9 mouse cellular contexts compared by ENCODE assay signal in genomic region chr10:127338930-127339682, GRCm38 (mm10). TPM values are rescaled to one million over a fixed set of nuclear protein-coding genes. Genes with fewer than 3 reads are reported as not detected.
A peak's percentile ranks its signal among the peaks of the same experiment; 100 is the strongest.
DNase-seq lines count a peak whose midpoint lies in the region; ATAC-seq and TF ChIP-seq lines count a peak whose summit lies in the region.
"Had no signal": no experiment of that assay in that cellular context is flagged by ENCODE, and none has a peak within 500 bp of the region (broad histone marks: within the 10 kb centered on the region; RNA-seq: fewer than 3 reads in every experiment).

No protein-coding gene starts in this region.

- ATAC-seq in erythroblast, adult 5-6 weeks (replicated peaks; ENCODE audit: low FRiP score, poor library complexity, severe bottlenecking): peak; percentile 84
- peak; percentile 68 for ATAC-seq in kidney, embryonic 15.5 days (replicated peaks; ENCODE audit: low FRiP score)

- no peak for TF ChIP-seq POLR2A in liver, adult 2 months (IDR thresholded peaks at IDR 0.05; ENCODE audit: extremely low read depth, insufficient read depth, low read length)
- TF ChIP-seq POLR2A in myocyte (IDR thresholded peaks at IDR 0.05; ENCODE audit: insufficient read length, low read depth): no peak

- no peaks in the 10 kb centered on the region for H3K36me3 ChIP-seq in C2C12 (ENCODE audit: control insufficient read depth, insufficient read depth)
- H3K36me3 ChIP-seq in heart, embryonic 10.5 days: 0 out of 2 replicates have a peak, but pooled peaks cover 1% of the 10 kb centered on the region
- peaks cover 25% of the 10 kb centered on the region for H3K36me3 ChIP-seq in kidney, embryonic 15.5 days
- H3K36me3 ChIP-seq in liver, adult 2 months (ENCODE audit: control insufficient read depth, insufficient read depth, low read length): no peaks in the 10 kb centered on the region
- H3K36me3 ChIP-seq in myocyte (ENCODE audit: control insufficient read depth, insufficient read depth): no peaks in the 10 kb centered on the region
- H3K36me3 ChIP-seq in splenic B cell, adult 2 months (ENCODE audit: control insufficient read depth, insufficient read depth, low read length, poor library complexity, severe bottlenecking): no peaks in the 10 kb centered on the region

- H3K9me3 ChIP-seq in heart, embryonic 10.5 days: no peaks in the 10 kb centered on the region
- no peaks in the 10 kb centered on the region for H3K9me3 ChIP-seq in kidney, embryonic 15.5 days (replicated peaks)

- peak overlapping the region; percentile 79 for H3K27ac ChIP-seq in heart, embryonic 10.5 days
- peak overlapping the region; percentile 93 for H3K27ac ChIP-seq in kidney, embryonic 15.5 days
- no peak overlapping the region for H3K27ac ChIP-seq in liver, adult 2 months (replicated peaks; ENCODE audit: insufficient read depth, low read depth, low read length)

- peaks cover 37% of the 10 kb centered on the region for H3K4me1 ChIP-seq in heart, embryonic 10.5 days
- H3K4me1 ChIP-seq in kidney, embryonic 15.5 days: peaks cover 38% of the 10 kb centered on the region
- peaks cover 6% of the 10 kb centered on the region for H3K4me1 ChIP-seq in liver, adult 2 months (ENCODE audit: control insufficient read depth, insufficient read depth, low read length)

- H3ac ChIP-seq in C2C12 (ENCODE audit: control insufficient read depth, insufficient read length, low read depth) (peak overlapping the region; percentile 70), myocyte (ENCODE audit: control insufficient read depth, insufficient read length) (no peak overlapping the region)

- H3K4me2 ChIP-seq in kidney, embryonic 15.5 days: peak overlapping the region; percentile 97
- peak overlapping the region; percentile 100 for H3K4me2 ChIP-seq in myocyte (ENCODE audit: low read depth)

- WGBS in heart, embryonic 10.5 days: under 1% methylated on average over 31 of the region's 31 CpGs
- under 1% methylated on average over 27 of the region's 31 CpGs for WGBS in kidney, embryonic 15.5 days
- under 1% methylated on average over 31 of the region's 31 CpGs for WGBS in liver, adult 2 months

- peak; percentile 96 for DNase-seq in brain, adult 2 months (ENCODE audit: low read depth, low spot score)
- peak; percentile 90 for DNase-seq in heart, embryonic 10.5 days (ENCODE audit: low spot score)
- DNase-seq in liver, adult 2 months (ENCODE audit: extremely low read depth, low read depth, low spot score): peak; percentile 76
- DNase-seq in splenic B cell, adult 2 months (ENCODE audit: low read depth, low spot score): peak; percentile 95

- H3K9ac ChIP-seq in kidney, embryonic 15.5 days: peak overlapping the region; percentile 53
- 0 out of 2 replicates have a peak overlapping the region, but pooled peaks have one; percentile 14 for H3K9ac ChIP-seq in liver, adult 2 months (ENCODE audit: low read depth, low read length)

- H3K27me3 ChIP-seq in C2C12 (ENCODE audit: control insufficient read depth, insufficient read depth, insufficient read length) (no peaks in the 10 kb centered on the region), myocyte (ENCODE audit: control insufficient read depth, insufficient read depth, insufficient read length) (no peaks in the 10 kb centered on the region)
- peaks cover 46% of the 10 kb centered on the region for H3K27me3 ChIP-seq in heart, embryonic 10.5 days (ENCODE audit: insufficient read depth, poor library complexity, severe bottlenecking)
- H3K27me3 ChIP-seq in kidney, embryonic 15.5 days: peaks cover 17% of the 10 kb centered on the region
- H3K27me3 ChIP-seq in liver, adult 2 months (ENCODE audit: control insufficient read depth, insufficient read depth, low read length): peaks cover 9% of the 10 kb centered on the region
- H3K27me3 ChIP-seq in splenic B cell, adult 2 months (ENCODE audit: control insufficient read depth, insufficient read depth, low read length, poor library complexity, severe bottlenecking): peaks cover 3% of the 10 kb centered on the region; the same call in 1 of the 2 replicates

- H3K79me3 ChIP-seq in C2C12 (ENCODE audit: low read depth): no peaks in the 10 kb centered on the region

- H3K4me3 ChIP-seq in C2C12 (ENCODE audit: insufficient read depth, poor library complexity, severe bottlenecking) (peak overlapping the region; percentile 39), myocyte (peak overlapping the region; percentile 37)
- peak overlapping the region; percentile 65 for H3K4me3 ChIP-seq in heart, embryonic 10.5 days
- peak overlapping the region; percentile 61 for H3K4me3 ChIP-seq in kidney, embryonic 15.5 days (replicated peaks)
- H3K4me3 ChIP-seq in liver, adult 2 months (ENCODE audit: insufficient read depth, low read depth, low read length): peak overlapping the region; percentile 52; the same call in 1 of the 2 replicates

- peak; percentile 67 for TF ChIP-seq CTCF in C2C12 (IDR thresholded peaks at IDR 0.05; ENCODE audit: control insufficient read depth, insufficient read depth, insufficient read length)
- TF ChIP-seq CTCF in liver, adult 2 months (IDR thresholded peaks at IDR 0.05; ENCODE audit: low read depth, low read length): peak; percentile 85

- no peaks in the 10 kb centered on the region for H3K79me2 ChIP-seq in C2C12 (ENCODE audit: control insufficient read depth, insufficient read depth)
- no peaks in the 10 kb centered on the region for H3K79me2 ChIP-seq in liver, adult 2 months (ENCODE audit: control insufficient read depth, insufficient read depth, low read length)
- no peaks in the 10 kb centered on the region for H3K79me2 ChIP-seq in myocyte (ENCODE audit: control insufficient read depth, insufficient read depth)

TF ChIP-seq in C2C12, 6 proteins besides CTCF, POLR2A, EP300 and RAD21:
- TF ChIP-seq FOSL1 (IDR thresholded peaks at IDR 0.05; ENCODE audit: insufficient read depth, low read length, poor library complexity, severe bottlenecking) (no peak), MAX (IDR thresholded peaks at IDR 0.05) (peak; percentile 63)

TF ChIP-seq in myocyte, 11 proteins besides CTCF, POLR2A, EP300 and RAD21 (continues in another document):
- TF ChIP-seq E2F4 (IDR thresholded peaks at IDR 0.05; ENCODE audit: insufficient read depth) (no peak), CEBPB (IDR thresholded peaks at IDR 0.05; ENCODE audit: insufficient read depth, poor library complexity, severe bottlenecking) (no peak), TCF12 (IDR thresholded peaks at IDR 0.05; ENCODE audit: insufficient read depth, poor library complexity, severe bottlenecking) (no peak), MYOD1 (IDR thresholded peaks at IDR 0.05; ENCODE audit: control insufficient read depth in 1 of 3, insufficient read length in 2 of 3, low read depth in 2 of 3) (peak in 1 of 3 experiments; percentile 36), REST (IDR thresholded peaks at IDR 0.05; ENCODE audit: insufficient read depth, insufficient read length) (no peak), TCF3 (IDR thresholded peaks at IDR 0.05; ENCODE audit: insufficient read length, low read depth) (no peak), POLR2AphosphoS2 (IDR thresholded peaks at IDR 0.05; ENCODE audit: insufficient read length, low read depth) (no peak)

RNA-seq across cellular contexts. Expression of gene Gli1, which starts 2.7 kb away (rescaled TPM):
- polyA plus RNA-seq in C2C12 (2012; fragmentation: generic; extraction: Trizol): 1.6 TPM
- total RNA-seq in erythroblast, adult 5-6 weeks (2015; ENCODE audit: low replicate concordance): not detected in 2 replicates
- total RNA-seq in erythroblast, adult 5-6 weeks (2017; ENCODE audit: low replicate concordance): not detected in 2 replicates
- polyA plus RNA-seq in heart, embryonic 10.5 days (2016; fragmentation: Nextera tagmentation; extraction: Ambion mirVana): 0.91 and 4.8 TPM in 2 replicates
- 6.3 and 8.2 TPM in 2 replicates for polyA plus RNA-seq in kidney, embryonic 15.5 days (2015; fragmentation: Nextera tagmentation; extraction: Ambion mirVana)
- not detected in 2 replicates for total RNA-seq in liver, adult 2 months (2014; rRNA removed)
- polyA plus RNA-seq in liver, adult 2 months (2012; rRNA removed): 0.04 TPM in 2 replicates
- polyA plus RNA-seq in myocyte (2012; fragmentation: generic; extraction: Trizol): 1.00 TPM

RNA-seq across cellular contexts. Expression of gene Inhbe, which starts 15.1 kb away (rescaled TPM):
- polyA plus RNA-seq in C2C12 (2012; fragmentation: generic; extraction: Trizol): not detected
- total RNA-seq in erythroblast, adult 5-6 weeks (2015; ENCODE audit: low replicate concordance): not detected in 2 replicates
- not detected in 2 replicates for total RNA-seq in erythroblast, adult 5-6 weeks (2017; ENCODE audit: low replicate concordance)
- 0.04 TPM in 1 of 2 replicates, not detected in the other for polyA plus RNA-seq in heart, embryonic 10.5 days (2016; fragmentation: Nextera tagmentation; extraction: Ambion mirVana)
- not detected in 2 replicates for polyA plus RNA-seq in kidney, embryonic 15.5 days (2015; fragmentation: Nextera tagmentation; extraction: Ambion mirVana)
- total RNA-seq in liver, adult 2 months (2014; rRNA removed): 4.8 and 7.5 TPM in 2 replicates
- polyA plus RNA-seq in liver, adult 2 months (2012; rRNA removed): 20.8 and 22.6 TPM in 2 replicates
- polyA plus RNA-seq in myocyte (2012; fragmentation: generic; extraction: Trizol): 0.10 TPM

RNA-seq across cellular contexts. Expression of gene Arhgap9, which starts 17.3 kb away (rescaled TPM):
- polyA plus RNA-seq in C2C12 (2012; fragmentation: generic; extraction: Trizol): 0.78 TPM
- 19.9 and 21.1 TPM in 2 replicates for total RNA-seq in erythroblast, adult 5-6 weeks (2015; ENCODE audit: low replicate concordance)
- 14.6 and 18.7 TPM in 2 replicates for total RNA-seq in erythroblast, adult 5-6 weeks (2017; ENCODE audit: low replicate concordance)
- 0.87 and 3.1 TPM in 2 replicates for polyA plus RNA-seq in heart, embryonic 10.5 days (2016; fragmentation: Nextera tagmentation; extraction: Ambion mirVana)
- polyA plus RNA-seq in kidney, embryonic 15.5 days (2015; fragmentation: Nextera tagmentation; extraction: Ambion mirVana): 3.1 and 3.3 TPM in 2 replicates
- total RNA-seq in liver, adult 2 months (2014; rRNA removed): 1.5 and 2.0 TPM in 2 replicates
- polyA plus RNA-seq in liver, adult 2 months (2012; rRNA removed): 1.8 and 2.1 TPM in 2 replicates
- 0.77 TPM for polyA plus RNA-seq in myocyte (2012; fragmentation: generic; extraction: Trizol)

RNA-seq across cellular contexts. Expression of gene Mars, which starts 27.5 kb away (rescaled TPM):
- polyA plus RNA-seq in C2C12 (2012; fragmentation: generic; extraction: Trizol) (155 TPM), myocyte (2012; fragmentation: generic; extraction: Trizol) (280 TPM)
- total RNA-seq in erythroblast, adult 5-6 weeks (2015; ENCODE audit: low replicate concordance): 35.1 and 38.8 TPM in 2 replicates
- total RNA-seq in erythroblast, adult 5-6 weeks (2017; ENCODE audit: low replicate concordance): 43.5 and 45.6 TPM in 2 replicates
- 119 and 140 TPM in 2 replicates for polyA plus RNA-seq in heart, embryonic 10.5 days (2016; fragmentation: Nextera tagmentation; extraction: Ambion mirVana)
- 120 and 127 TPM in 2 replicates for polyA plus RNA-seq in kidney, embryonic 15.5 days (2015; fragmentation: Nextera tagmentation; extraction: Ambion mirVana)
- 59.6 and 67.3 TPM in 2 replicates for total RNA-seq in liver, adult 2 months (2014; rRNA removed)
- polyA plus RNA-seq in liver, adult 2 months (2012; rRNA removed): 65.6 and 70.7 TPM in 2 replicates

RNA-seq across cellular contexts. Expression of gene Inhbc, which starts 31.1 kb away (rescaled TPM):
- not detected for polyA plus RNA-seq in C2C12 (2012; fragmentation: generic; extraction: Trizol)
- total RNA-seq in erythroblast, adult 5-6 weeks (2015; ENCODE audit: low replicate concordance): not detected in 2 replicates
- total RNA-seq in erythroblast, adult 5-6 weeks (2017; ENCODE audit: low replicate concordance): not detected in 2 replicates
- 0.31 TPM in 1 of 2 replicates, not detected in the other for polyA plus RNA-seq in heart, embryonic 10.5 days (2016; fragmentation: Nextera tagmentation; extraction: Ambion mirVana)
- 0.19 and 0.45 TPM in 2 replicates for polyA plus RNA-seq in kidney, embryonic 15.5 days (2015; fragmentation: Nextera tagmentation; extraction: Ambion mirVana)
- 8.2 and 18.4 TPM in 2 replicates for total RNA-seq in liver, adult 2 months (2014; rRNA removed)
- 58.0 and 61.8 TPM in 2 replicates for polyA plus RNA-seq in liver, adult 2 months (2012; rRNA removed)
- polyA plus RNA-seq in myocyte (2012; fragmentation: generic; extraction: Trizol): not detected
- total RNA-seq: left cerebral cortex, adult 8-10 months had no signal

Comparison
In these comparisons a context has a peak if more than half of its experiments do, and no peak if none do; other contexts are left out.
1. RNA of gene Inhbe, which starts 15.1 kb away (polyA plus RNA-seq): 20.8 to 22.6 TPM in liver, adult 2 months; 0.10 TPM in myocyte (single experiment), 0.04 TPM in heart, embryonic 10.5 days, not detected in C2C12 (single experiment) and not detected in kidney, embryonic 15.5 days; every median in the first group is over 10 times any median in the second.
2. Peak in every context shown above with its lines, with median percentiles within 50 percentile points of each other: H3K4me3 ChIP-seq and DNase-seq.